Mouse (Mus musculus) hematopoietic stem cell, adult 5-6 weeks (primary cell): ENCODE measurements at regions not wholly inside any gene's neighbourhood (a gene's known extent, or its start where the extent isn't known, plus 50 kb on each side); places are given as distances from the start of the nearest gene placed in this dataset.

ENCODE experiments used
- ATAC-seq, 2 experiments: fragments of 125-278 bp in 1 of 2; replicated peaks in 1 of 2; 2 replicates each; pipeline ENCODE4 v1.8.0; 2016 to 2017; ENCODE audit warnings: inconsistent platforms in 2 of 2, mild to moderate bottlenecking in 2 of 2, moderate number of reproducible peaks in 2 of 2, low read depth in 1 of 2, moderate TSS enrichment in 1 of 2; ENCODE audit not compliant: low FRiP score in 2 of 2, poor library complexity in 2 of 2, severe bottlenecking in 2 of 2, insufficient read depth in 1 of 2, low TSS enrichment in 1 of 2

- no peak for ATAC-seq
Observed at GRCm38 (mm10) chr13:101084193-101084592, 251.0 kb upstream of the Slc30a5 start.

- no peak for ATAC-seq
Observed at GRCm38 (mm10) chr13:101083416-101083815, 250.2 kb upstream of the Slc30a5 start.

GRCm38 (mm10) chr13:101068489-101068888 is 235.3 kb upstream of the Slc30a5 start:
- no peak for ATAC-seq

DNA sequence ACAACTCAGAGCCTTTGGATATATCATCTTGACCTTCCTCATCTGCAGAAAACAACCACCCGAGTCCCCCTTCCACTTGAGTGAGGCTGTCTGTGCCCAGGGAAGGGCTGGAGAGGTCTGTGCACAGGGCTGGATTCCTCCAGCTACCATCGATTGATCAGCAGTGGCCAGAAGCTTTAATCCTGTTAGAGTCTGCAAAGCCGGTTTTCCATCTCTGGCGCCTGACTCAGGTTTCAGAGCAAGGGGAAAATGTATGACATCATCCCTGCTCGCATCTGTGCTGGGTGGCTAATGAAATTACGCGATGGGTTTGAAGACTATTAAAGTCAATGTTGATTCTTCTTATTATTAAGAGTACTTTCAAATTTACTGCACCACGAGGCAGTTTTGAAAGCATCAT is 229.4 kb upstream of the Slc30a5 start:
- no peak for ATAC-seq

- ATAC-seq: no peak
Observed at GRCm38 (mm10) chr13:101061233-101062144, 228.3 kb upstream of the Slc30a5 start.

DNA sequence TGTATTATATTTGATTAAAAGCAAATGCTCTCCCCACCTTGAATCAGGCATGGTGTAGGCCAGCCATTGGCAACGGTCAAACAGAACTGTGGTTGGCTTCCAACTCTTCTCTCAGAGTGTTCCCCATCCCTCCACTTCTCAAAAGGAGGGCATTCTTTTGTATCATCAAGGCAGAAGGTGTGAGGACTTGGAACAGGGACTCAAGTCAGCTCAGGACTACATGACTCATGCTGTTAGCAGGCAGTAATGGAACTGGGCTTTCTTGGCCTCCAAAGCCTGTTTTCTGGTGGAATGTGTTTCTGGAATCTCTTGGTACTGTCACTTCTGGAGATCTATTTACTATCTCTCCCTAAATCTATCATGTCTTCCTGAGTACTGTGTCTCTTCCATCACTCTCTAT is 216.3 kb upstream of the Slc30a5 start:
- ATAC-seq: no peak

- no peak for ATAC-seq
Observed at GRCm38 (mm10) chr13:101032594-101032993, 199.4 kb upstream of the Slc30a5 start.

DNA sequence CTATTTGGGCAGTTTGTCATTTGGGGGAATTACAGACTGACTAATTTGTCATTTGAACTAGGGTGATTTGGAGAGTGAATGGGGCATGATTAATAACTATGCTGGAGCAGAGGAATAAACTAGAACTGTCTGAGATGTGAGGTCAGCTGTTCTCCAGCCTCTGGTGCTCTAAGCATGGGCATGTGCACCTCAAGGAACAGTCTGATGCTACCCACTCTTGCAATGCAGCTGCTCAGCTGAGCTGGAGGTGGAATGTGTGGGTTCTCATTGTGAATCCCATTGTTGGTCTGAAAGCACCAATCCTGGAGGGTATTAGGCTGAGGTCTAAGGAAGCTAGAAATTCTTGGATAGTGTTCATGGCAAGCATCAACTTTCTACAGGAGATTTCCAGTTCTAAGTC is 192.8 kb upstream of the Slc30a5 start:
- no peak for ATAC-seq

DNA sequence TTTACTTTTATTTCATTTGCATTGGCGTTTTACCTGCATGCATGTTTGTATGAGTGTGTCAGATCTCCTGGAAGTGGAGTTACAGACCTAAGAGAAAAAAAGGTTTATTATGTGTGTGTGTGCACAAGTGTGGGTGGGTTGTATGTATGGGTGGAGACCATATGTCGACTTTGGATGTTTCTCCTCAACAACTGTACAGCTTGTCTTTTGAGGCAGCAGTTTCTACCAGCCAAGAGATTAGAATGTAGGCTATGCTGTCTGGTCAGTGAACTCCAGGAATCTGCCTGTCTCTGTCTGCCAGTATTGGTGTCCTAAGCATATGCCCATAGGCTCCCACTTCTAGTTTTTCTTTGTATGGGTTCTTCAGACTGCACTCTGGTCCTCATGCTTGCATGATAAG is 192.3 kb upstream of the Slc30a5 start:
- ATAC-seq: no peak

- no peak for ATAC-seq
Observed at GRCm38 (mm10) chr13:101024971-101025370, 191.7 kb upstream of the Slc30a5 start.

DNA sequence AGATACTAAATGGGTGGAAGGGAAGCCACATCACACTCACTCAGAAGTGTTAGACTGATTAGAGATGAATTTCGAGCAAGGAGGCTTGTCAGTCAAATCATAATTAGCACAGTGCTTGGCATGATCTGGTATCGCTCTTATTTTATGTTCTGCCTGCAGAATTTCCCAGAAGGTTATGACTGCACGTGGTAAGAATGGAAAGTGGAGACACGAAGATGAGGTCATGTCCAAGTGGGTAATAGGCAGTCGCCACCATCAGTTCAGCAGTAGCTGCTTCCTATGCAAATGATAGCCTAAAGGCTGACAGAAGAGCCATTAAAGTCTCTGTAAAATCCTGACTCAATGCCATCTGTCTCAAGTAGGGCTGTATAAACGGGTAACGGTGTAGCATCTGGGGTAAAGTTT is 186.0 kb upstream of the Slc30a5 start:
- ATAC-seq: no peak

DNA sequence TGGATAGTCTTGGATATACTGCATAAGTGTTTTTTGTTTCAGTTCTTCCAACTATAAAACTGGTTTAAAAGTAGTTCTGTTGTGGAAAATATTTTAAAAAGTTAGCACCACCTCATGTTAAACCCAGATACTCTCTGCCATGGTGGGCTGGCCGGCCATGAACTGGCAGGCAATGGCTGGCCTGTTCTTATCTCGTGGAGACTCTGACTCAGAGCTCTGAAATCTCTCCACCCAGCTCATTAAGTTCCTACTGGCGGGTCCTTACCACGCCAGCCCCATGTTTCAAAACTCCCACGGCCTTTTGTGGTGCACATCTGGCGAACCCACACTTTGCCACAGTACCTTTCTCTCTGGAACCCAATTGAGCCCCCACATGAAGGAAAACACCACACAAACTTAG is 183.8 kb upstream of the Slc30a5 start:
- ATAC-seq: no peak

- no peak for ATAC-seq
Observed at GRCm38 (mm10) chr13:101016181-101016580, 183.0 kb upstream of the Slc30a5 start.

DNA sequence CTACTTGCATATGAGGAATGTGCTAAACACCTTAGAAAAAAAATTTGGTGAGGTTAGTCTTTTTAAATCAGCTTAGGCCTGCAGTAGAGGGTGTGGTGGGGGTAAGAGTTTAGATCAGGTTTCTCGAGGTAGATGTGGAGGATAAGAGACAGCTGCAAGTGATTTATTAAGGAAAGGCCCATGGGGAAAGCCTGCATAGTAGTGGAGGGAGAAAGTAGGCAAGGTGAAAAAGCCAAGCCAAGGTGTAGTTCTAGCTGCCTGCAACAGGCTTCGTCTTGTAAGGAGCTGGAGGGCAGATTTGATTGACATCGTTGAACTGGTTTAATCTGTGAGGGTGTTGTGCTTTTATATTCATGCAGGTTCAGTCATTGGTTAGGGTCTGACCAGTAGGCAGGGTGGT is 182.2 kb upstream of the Slc30a5 start:
- no peak for ATAC-seq

DNA sequence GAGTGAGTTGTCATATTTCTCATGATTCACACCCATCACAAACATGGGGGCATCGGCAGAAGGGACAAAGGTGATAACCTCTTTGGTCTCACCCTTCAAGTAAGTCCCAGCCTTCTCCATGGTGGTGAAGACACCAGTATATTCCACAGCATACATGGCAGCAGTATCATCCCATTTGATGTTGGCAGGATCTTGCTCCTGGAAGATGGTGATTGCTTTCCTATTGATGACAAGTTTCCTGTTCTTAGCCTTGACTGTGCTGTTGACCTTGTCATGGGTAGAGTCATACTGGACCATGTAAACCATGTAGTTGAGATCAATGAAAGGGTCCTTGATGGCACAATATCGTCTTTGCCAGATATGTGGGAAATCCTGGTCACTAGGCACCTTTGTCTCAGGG is 180.4 kb upstream of the Slc30a5 start:
- ATAC-seq: no peak

- ATAC-seq: no peak
Observed at GRCm38 (mm10) chr13:100990646-100991045, 157.4 kb upstream of the Slc30a5 start.

DNA sequence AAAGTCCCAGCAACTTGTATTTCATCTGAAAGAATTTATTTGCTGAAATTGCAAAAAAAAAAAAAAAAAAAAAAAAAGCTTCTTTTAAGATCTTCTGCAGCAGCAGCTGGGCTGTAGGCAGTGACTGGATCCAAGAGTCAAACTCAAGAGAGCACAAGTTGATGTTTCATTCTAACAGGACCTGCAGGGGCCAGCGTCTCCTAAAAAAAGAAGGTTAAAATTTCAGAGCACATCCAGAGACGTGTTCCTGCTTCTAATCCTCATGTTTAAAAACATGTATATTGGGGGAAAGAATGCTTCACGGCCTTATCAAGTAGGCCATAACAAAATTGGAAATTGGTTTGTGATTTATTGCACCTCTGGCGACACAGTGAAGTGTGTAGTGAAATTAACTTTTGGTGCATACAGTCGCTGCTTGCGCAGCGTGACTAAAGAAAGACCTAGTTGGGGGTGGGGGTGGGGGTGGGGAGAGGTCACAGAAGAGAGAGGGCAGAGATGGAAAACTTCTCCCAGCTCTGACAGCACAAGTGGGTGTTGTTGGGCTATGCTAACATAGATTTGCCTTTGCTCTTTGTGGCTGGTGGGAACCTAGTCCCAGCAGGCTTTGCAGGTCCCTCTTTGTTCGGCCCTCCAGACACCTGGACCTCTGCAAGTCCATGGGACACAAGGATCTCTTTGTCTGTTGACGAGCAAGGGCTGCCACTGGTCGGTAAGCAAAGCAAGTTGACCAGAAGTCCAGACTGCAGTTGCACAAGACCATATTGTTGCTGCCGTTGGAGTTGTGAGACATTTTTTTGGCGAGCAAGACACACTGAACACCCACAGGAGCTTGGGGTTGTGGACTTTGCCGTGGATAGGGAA is 155.7 kb upstream of the Slc30a5 start:
- ATAC-seq: no peak

GRCm38 (mm10) chr13:100988116-100988515 is 154.9 kb upstream of the Slc30a5 start:
- ATAC-seq: no peak
